Mouse (Mus musculus) hindbrain, embryonic 14.5 days (tissue): ENCODE results near the gene Fasl. TPM values are rescaled to one million over a fixed set of nuclear protein-coding genes. Genes with fewer than 3 reads are reported as not detected.

ENCODE experiments used
- ATAC-seq: fragments of 200-750 bp; cut with Nextera tagmentation; 2 replicates; pipeline ENCODE4 v1.8.0; 2017; ENCODE audit warnings: moderate number of reproducible peaks, mild to moderate bottlenecking, moderate TSS enrichment, moderate library complexity; ENCODE audit not compliant: low FRiP score
- DNase-seq: peaks from one replicate; pipeline ENCODE4 v3.0.0-alpha.2; 2015; ENCODE audit warnings: low spot score
- H3K27ac ChIP-seq: fragments of 300-500 bp; sonication (generic); 2 replicates; pipeline ENCODE4 v1.5.1; 2014; ENCODE audit warnings: mild to moderate bottlenecking, moderate library complexity
- H3K27me3 ChIP-seq: fragments of 300-500 bp; sonication (generic); 2 replicates; pipeline ENCODE4 v1.6.1; 2014; ENCODE audit warnings: mild to moderate bottlenecking, low read length, mixed read lengths; ENCODE audit not compliant: control insufficient read depth, insufficient read depth
- H3K36me3 ChIP-seq: fragments of 300-500 bp; sonication (generic); replicated peaks from 2 replicates; pipeline ENCODE4 v1.6.1; 2014; ENCODE audit not compliant: control insufficient read depth, insufficient read depth
- H3K4me1 ChIP-seq: fragments of 300-500 bp; sonication (generic); replicated peaks from 2 replicates; pipeline ENCODE4 v1.6.1; 2014; ENCODE audit warnings: antibody characterized with exemption, low read length, mixed read lengths; ENCODE audit not compliant: control insufficient read depth, insufficient read depth
- H3K4me2 ChIP-seq: fragments of 300-500 bp; sonication (generic); replicated peaks from 2 replicates; pipeline ENCODE4 v1.6.1; 2014; ENCODE audit warnings: mild to moderate bottlenecking, moderate library complexity
- H3K4me3 ChIP-seq: fragments of 300-500 bp; sonication (generic); replicated peaks from 2 replicates; pipeline ENCODE4 v1.5.1; 2014; ENCODE audit warnings: mild to moderate bottlenecking, low read length
- H3K9ac ChIP-seq: fragments of 300-500 bp; sonication (generic); 2 replicates; pipeline ENCODE4 v1.6.1; 2014
- H3K9me3 ChIP-seq: fragments of 300-500 bp; sonication (generic); 2 replicates; pipeline ENCODE4 v1.6.1; 2016; ENCODE audit warnings: low read length; ENCODE audit not compliant: control insufficient read depth
- WGBS: fragments of 180-500 bp; shearing (Covaris S2); extraction: QIAGEN DNeasy Blood & Tissue Kit; methylation state at CpG from one replicate; pipeline ENCODE4 v1.1.7; 2014; 5-methylcytosine and 5-hydroxymethylcytosine counted together
- polyA plus RNA-seq: library from polyadenylated mRNA; unstranded; fragments of >200 nt; fragmentation: Nextera tagmentation; extraction: Ambion mirVana; gene quantifications from 2 replicates; pipeline ENCODE4 v1.2.1, GENCODE M21; 2014

The Fasl gene
- polyA plus RNA-seq, 1 experiment from 2014 or later = not detected

DNA sequence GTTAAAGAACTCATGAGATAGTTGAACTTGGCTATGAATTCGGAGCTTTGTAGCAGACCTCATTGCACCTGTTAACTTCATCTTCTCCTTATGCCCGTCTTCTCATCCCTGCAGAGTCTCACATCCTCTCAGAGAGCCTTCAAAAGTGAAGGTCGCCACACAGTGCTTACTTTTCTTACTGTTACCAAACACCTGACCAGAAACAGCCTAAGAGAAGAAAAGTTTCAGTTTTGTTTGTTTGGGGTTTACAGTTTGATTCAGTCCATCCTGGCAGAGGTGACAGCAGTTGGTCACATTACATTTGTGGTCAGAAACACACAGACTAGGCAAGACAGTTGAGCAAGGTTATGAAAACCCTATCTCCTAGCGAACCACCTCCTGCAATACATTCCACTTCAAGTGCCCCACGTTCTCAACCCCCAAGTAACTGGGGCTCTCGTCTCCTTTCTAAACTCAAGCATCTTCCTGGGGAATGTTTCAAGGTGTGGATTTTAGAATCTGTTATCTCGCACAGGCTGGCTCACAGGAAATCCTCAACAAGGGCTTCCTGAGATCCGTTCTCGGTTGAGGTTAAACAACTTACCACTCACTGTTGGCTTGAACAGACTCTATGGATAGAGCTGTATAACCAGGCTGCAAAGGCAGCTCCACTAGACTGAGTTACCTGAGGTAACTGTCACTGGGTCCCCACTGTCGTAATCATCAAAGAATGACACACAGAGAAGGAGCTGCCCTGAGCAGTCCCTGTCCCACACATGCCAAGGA, 6.3 kb upstream of the Fasl start:
- H3K27me3 ChIP-seq = no peaks in the 10 kb centered on the region
- H3K4me1 ChIP-seq = no peaks in the 10 kb centered on the region
- no peak overlapping the region for H3K27ac ChIP-seq
- no peaks in the 10 kb centered on the region for H3K36me3 ChIP-seq
- DNase-seq = no peak
- no peak overlapping the region for H3K9ac ChIP-seq
- no peak overlapping the region for H3K4me3 ChIP-seq
- H3K9me3 ChIP-seq = no peaks in the 10 kb centered on the region
- WGBS = 88% methylated on average over 10 of the region's 10 CpGs
- no peak overlapping the region for H3K4me2 ChIP-seq
- ATAC-seq = no peak

DNA sequence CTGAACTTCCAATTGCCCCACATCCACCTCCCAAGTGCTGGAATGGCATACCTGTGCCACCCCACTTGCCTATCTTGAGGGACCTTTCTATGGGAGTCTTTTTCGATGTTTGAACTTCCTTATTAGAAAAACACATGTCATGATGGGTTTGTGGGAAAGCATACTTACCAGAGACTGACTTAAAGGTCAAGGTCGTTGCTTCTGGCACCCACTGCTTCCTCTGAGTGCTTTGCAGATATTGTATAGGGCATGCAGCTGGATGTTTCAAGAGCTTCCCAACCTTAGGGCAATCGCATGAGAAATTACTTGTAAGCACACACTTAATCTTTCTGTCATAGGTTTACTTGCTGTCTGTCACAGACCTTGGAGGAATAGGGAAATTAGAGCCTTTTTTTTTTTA, 5.0 kb upstream of the Fasl start:
- DNase-seq (no peak), ATAC-seq (no peak)
- Histone ChIP-seq H3K9ac (no peak overlapping the region), H3K27ac (no peak overlapping the region), H3K27me3 (no peaks in the 10 kb centered on the region), H3K4me1 (no peaks in the 10 kb centered on the region), H3K9me3 (no peaks in the 10 kb centered on the region), H3K4me3 (no peak overlapping the region), H3K36me3 (no peaks in the 10 kb centered on the region), H3K4me2 (no peak overlapping the region)
- 87% methylated on average over 3 of the region's 3 CpGs for WGBS

DNA sequence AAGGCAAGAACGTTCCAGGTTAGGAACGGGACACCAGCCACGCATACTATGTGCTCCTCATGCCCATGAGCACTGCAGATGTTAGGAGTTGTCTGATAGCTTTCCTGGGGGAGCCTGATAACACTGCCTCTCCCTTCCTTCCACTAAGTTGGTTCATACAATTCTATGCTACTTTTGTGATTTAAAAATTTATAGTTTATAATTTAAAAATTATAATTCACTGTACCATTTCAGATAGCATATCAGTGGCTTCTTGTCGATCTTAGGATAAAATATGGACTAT, 4.3 kb upstream of the Fasl start:
- Histone ChIP-seq H3K4me3 (no peak overlapping the region), H3K4me2 (no peak overlapping the region), H3K4me1 (no peaks in the 10 kb centered on the region), H3K27ac (no peak overlapping the region), H3K9me3 (no peaks in the 10 kb centered on the region), H3K27me3 (no peaks in the 10 kb centered on the region), H3K9ac (no peak overlapping the region), H3K36me3 (no peaks in the 10 kb centered on the region)
- WGBS = 94% methylated on average over 4 of the region's 4 CpGs
- ATAC-seq (no peak), DNase-seq (no peak)

DNA sequence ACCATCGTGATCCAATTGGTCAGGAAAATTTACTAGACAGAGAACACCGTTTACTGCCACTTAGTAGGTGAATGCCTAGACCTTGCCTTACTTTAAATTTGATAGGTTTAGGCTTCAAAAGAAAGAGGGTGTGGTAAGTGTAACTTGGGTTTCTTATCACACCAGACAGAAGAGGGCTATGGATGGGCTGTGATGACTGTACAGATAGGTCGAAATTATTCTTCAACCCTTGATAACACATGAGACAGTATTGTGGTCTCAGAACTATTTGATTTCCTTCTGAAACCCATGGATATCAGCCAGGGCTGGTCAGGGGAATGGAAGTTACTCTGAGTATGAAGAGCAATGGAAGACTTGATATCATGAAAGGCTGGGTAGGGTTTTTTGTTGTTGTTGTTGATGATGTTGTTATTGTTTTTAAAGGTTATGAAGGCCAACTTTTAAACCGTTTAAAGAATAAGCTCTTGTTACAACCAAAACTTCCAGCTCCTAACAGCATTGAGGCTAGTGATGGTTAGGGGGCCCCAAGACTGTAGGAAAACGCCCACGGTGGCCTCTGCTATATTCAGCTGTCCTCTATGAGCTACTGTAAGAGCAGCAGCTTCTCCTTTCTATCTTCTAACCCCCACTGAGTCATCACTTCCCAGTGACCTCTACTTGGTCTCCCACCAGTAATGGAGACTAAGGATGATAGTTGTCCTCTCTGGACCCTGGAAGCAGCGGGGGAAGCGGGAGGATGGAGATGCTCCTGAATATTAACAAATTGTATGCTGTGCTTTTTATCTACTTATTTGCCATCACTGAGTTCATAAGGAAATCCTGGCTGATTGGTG, 3.8 kb upstream of the Fasl start:
- Histone ChIP-seq H3K4me1 (no peaks in the 10 kb centered on the region), H3K27ac (no peak overlapping the region), H3K36me3 (no peaks in the 10 kb centered on the region), H3K4me3 (no peak overlapping the region), H3K9me3 (no peaks in the 10 kb centered on the region), H3K9ac (no peak overlapping the region), H3K4me2 (no peak overlapping the region), H3K27me3 (no peaks in the 10 kb centered on the region)
- DNase-seq = no peak
- no peak for ATAC-seq
- WGBS = 92% methylated on average over 8 of the region's 8 CpGs

DNA sequence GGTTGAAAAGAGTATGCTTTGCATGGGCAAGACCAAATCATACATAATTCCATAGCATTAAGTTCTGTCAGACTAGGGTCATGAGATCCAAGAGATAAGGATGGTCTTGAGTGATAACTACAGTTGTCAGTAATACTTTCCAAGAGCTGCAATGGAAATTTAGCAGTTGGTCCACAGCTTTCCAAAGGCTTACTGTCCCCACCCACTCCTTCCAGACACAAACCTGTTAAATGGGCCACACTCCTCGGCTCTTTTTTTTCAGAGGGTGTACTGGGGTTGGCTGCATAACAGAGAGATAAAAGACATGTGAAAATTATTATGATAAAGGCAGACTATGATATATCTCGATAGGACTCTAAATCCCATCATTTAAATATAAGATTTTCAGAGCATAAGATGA, 5.6 kb downstream of the Fasl start:
- H3K9ac ChIP-seq = no peak overlapping the region
- H3K4me2 ChIP-seq = no peak overlapping the region
- no peak overlapping the region for H3K27ac ChIP-seq
- 85% methylated on average over 2 of the region's 2 CpGs for WGBS
- H3K27me3 ChIP-seq = no peaks in the 10 kb centered on the region
- no peak overlapping the region for H3K4me3 ChIP-seq
- no peaks in the 10 kb centered on the region for H3K4me1 ChIP-seq
- H3K9me3 ChIP-seq = no peaks in the 10 kb centered on the region
- ATAC-seq (no peak), DNase-seq (no peak)
- no peaks in the 10 kb centered on the region for H3K36me3 ChIP-seq

DNA sequence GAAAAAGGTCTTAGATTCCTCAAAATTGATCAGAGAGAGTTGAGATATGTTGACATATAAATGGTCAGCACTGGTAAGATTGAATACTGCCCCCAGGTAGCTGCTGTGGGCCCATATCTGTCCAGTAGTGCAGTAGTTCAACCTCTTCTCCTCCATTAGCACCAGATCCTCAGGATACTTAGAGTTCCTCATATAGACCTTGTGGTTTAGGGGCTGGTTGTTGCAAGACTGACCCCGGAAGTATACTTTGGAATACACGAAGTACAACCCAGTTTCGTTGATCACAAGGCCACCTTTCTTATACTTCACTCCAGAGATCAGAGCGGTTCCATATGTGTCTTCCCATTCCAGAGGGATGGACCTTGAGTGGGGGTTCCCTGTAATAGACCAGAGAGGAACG, 6.7 kb downstream of the Fasl start:
- 88% methylated on average over 5 of the region's 5 CpGs for WGBS

DNA sequence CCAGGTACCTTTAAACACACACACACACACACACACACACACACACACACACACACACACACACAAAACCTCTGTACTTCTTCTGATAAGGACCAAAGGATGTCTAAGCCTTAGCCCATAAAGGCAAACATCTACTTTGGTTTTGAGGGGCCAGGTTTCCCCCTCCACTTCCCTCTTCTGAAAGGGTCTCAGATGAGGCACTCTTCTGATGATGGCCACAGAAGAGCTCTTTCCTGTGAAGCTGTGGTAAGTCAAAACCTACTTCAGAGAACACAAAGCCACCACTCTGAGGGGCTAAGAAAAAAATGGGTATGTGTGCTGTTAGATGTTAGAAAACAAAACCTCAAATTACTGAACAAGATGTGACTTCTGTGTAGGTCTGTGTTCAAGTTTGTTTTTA, 9.2 kb downstream of the Fasl start:
- H3K4me2 ChIP-seq = no peak overlapping the region
- no peak overlapping the region for H3K9ac ChIP-seq
- H3K4me1 ChIP-seq = no peaks in the 10 kb centered on the region
- no peak overlapping the region for H3K4me3 ChIP-seq
- DNase-seq (no peak), ATAC-seq (no peak)
- no peaks in the 10 kb centered on the region for H3K27me3 ChIP-seq
- H3K36me3 ChIP-seq = no peaks in the 10 kb centered on the region
- H3K9me3 ChIP-seq = no peaks in the 10 kb centered on the region
- no peak overlapping the region for H3K27ac ChIP-seq

More for the DNA sequence above, 6.7 kb downstream of the Fasl start:
- no peaks in the 10 kb centered on the region for H3K9me3 ChIP-seq
- no peaks in the 10 kb centered on the region for H3K36me3 ChIP-seq
- no peak overlapping the region for H3K27ac ChIP-seq
- no peaks in the 10 kb centered on the region for H3K4me1 ChIP-seq
- no peak overlapping the region for H3K9ac ChIP-seq
- H3K27me3 ChIP-seq = no peaks in the 10 kb centered on the region
- H3K4me2 ChIP-seq = no peak overlapping the region
- DNase-seq = no peak
- ATAC-seq = no peak
- no peak overlapping the region for H3K4me3 ChIP-seq

DNA sequence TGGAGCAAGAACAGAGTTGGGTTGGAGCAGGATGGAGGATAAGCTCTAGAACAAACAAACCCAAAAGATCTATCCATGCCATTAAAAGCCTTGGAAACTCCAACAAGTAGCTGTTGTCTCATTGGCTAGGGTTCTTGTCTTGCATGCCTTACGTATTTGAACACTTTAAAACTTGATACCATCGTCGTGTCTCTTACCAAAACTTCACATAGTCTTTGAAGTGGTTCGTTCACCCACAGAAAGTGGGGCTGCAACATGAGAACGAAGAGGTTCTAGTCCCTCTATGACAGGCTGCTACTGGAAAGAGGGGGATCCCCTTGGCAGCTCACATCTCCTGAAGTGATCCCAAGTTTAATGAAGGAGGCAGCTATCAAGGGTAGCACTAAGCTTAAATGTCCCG, 13.1 kb downstream of the Fasl start:
- ATAC-seq (no peak), DNase-seq (no peak)
- H3K27me3 ChIP-seq = no peaks in the 10 kb centered on the region
- H3K4me3 ChIP-seq = no peak overlapping the region
- no peaks in the 10 kb centered on the region for H3K4me1 ChIP-seq
- 89% methylated on average over 6 of the region's 6 CpGs for WGBS
- no peaks in the 10 kb centered on the region for H3K36me3 ChIP-seq
- H3K9ac ChIP-seq = no peak overlapping the region
- no peak overlapping the region for H3K27ac ChIP-seq
- no peak overlapping the region for H3K4me2 ChIP-seq
- no peaks in the 10 kb centered on the region for H3K9me3 ChIP-seq

DNA sequence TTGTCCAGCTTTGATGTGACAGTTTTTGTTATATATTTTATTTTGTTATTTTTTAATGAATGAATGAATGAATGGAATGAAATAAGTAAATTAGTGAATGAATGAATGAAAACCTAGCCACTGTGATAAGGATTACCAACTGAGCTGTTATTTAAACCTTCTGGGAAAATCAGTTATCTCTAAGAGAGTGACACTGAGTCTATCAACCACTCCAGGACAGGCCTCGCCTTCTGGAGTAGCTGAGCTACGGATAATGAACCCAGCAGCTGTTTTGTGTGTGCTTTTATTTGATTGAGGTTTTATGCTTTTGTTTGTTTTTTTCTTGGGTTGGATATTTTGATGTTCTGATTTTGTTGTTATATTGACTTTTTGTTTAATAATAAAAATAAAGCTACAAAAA, 17.0 kb downstream of the Fasl start:
- Histone ChIP-seq H3K4me3 (no peak overlapping the region), H3K9me3 (no peaks in the 10 kb centered on the region), H3K4me1 (no peaks in the 10 kb centered on the region), H3K27ac (no peak overlapping the region), H3K36me3 (no peaks in the 10 kb centered on the region), H3K27me3 (no peaks in the 10 kb centered on the region), H3K9ac (no peak overlapping the region), H3K4me2 (no peak overlapping the region)
- 84% methylated on average over 2 of the region's 2 CpGs for WGBS
- ATAC-seq (no peak), DNase-seq (no peak)
